Mouse (Mus musculus) ES-Bruce4 (cell line): Measurements from ENCODE around the gene Nceh1.

Experiments used
- CTCF ChIP-seq: IDR thresholded peaks from one replicate; pipeline ENCODE4 v1.8.1; 2011; ENCODE audit warnings: low read depth, low read length
- EP300 ChIP-seq: IDR thresholded peaks from 2 replicates; pipeline ENCODE4 v1.6.1; 2011; ENCODE audit warnings: low read depth, low read length; ENCODE audit not compliant: insufficient read depth
- POLR2A ChIP-seq: IDR thresholded peaks from one replicate; pipeline ENCODE4 v1.8.1; 2011; ENCODE audit warnings: low read length; ENCODE audit not compliant: insufficient read depth

DNA sequence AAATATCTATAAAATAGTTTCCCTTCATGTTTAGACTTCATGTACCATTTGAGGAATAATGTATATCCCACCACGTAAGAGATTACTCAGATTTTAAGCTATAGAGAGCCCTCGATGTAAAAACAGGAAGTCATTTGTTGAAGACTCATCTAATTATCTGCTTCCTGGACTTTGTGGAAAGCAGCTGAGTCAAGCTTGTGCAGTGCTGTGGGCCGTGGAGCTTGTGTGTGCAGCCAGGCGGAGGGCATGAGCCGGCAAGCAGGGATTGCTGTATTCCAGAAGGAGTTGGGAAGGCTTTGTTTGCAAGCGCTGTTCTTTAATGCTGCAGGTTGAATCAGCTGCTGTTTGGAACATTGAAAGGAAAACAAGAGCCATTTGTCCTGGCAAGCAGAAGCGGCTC is 27.5 kb downstream of the Nceh1 start:
- TF ChIP-seq EP300 (no peak), POLR2A (no peak), CTCF (no peak)
